Mouse (Mus musculus) T-cell, adult 2 months (primary cell): ENCODE measurements at regions not wholly inside any gene's neighbourhood (a gene's known extent, or its start where the extent isn't known, plus 50 kb on each side); places are given as distances from the start of the nearest gene placed in this dataset.

Experiments
- DNase-seq: peaks from one replicate; pipeline ENCODE4 v3.0.0; 2022; ENCODE audit warnings: low spot score

DNA sequence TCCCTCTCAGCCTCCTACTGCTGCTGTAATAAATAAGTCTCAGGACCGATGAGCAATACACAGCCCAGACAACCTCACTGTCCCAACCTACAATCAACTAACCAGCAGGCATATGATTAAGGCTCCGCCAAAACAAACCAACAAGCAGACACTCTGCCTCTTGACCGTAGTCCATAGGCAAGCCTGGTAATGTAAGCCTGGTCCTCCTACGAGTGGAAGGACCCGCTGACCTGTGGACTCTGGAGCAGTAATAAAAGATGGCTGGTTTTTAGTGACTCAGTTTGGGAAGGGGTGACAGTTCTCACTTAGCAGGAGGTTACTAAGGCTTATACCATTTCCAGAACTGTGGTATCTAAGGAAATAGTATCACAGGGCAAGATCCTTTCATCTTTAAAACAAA, 53.4 kb downstream of the Gm47996 start:
- DNase-seq = no peak

DNA sequence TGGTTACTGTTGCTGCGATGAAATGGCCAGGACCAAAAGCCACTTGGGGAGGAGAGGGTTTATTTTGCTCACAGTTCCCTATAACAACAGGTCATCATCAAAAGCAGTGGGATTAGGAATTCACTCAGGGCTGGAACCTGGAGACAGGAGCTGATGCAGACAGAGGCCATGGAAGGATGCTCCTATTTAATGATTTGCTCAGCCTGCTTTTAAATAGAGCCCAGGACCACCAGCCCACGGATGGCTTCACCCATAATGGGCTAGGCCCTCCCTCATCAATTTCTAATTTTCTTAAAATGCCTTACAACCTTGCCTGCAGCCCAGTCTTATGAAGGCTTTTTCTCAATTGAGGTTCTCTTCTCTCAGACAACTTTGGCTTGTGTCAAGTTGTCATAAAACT, 53.9 kb downstream of the Gm47996 start:
- no peak for DNase-seq

DNA sequence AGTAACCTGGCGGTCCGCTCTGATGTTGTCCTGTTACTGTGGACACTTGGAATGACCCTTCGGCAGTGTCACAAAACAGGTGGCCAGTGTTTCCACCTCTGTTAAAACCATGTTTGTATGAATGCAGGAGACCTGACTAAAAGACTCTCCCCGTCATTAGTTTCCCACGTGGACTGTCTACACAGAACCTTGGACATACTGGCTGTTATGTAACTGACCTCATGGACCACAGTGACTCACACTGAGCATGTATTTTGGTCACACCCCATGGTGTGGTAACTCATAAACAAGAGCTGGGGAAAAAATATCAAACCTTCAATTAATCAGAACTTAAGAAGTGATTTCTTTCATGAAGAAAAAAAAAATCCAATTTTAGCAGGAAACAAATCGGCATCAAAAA, 54.9 kb downstream of the Gm47996 start:
- DNase-seq = no peak

DNA sequence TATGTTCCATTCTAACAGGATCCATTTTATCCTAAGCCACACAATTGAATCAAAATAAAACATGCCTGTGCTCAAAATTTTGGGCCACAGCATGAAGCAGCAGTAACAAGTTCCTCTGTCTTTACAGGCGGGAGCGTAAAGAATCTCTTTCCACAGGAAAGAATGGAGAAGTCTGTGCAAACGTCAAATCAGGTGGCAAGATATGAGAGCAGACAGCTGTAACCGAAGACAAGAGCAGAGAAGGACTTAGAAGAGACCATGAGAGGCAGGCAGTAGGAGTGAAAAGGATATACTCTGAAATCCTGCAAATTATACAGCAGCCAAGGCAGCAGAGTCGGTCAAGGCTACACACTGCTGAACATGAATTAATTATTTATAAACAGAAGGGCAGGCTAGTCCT, 55.7 kb downstream of the Gm47996 start:
- DNase-seq = no peak

DNA sequence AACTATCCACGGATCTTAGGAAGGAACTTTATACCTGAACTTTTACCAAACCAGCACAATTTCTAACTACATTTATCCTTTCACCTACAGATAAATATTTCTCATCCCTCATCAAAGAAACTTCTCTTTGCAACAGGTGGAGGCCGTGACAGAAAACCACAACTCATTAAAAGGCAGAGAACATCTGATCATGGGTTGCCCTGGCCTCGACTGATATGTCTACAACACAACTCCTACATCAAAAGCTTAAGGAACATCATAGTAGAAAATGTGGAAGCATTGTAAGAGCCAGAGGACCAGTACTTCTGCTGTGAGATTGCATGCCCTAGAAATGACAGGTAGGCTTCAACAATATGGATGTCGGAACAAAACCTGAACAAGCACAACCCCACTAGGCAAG, 56.8 kb downstream of the Gm47996 start:
- DNase-seq = no peak

DNA sequence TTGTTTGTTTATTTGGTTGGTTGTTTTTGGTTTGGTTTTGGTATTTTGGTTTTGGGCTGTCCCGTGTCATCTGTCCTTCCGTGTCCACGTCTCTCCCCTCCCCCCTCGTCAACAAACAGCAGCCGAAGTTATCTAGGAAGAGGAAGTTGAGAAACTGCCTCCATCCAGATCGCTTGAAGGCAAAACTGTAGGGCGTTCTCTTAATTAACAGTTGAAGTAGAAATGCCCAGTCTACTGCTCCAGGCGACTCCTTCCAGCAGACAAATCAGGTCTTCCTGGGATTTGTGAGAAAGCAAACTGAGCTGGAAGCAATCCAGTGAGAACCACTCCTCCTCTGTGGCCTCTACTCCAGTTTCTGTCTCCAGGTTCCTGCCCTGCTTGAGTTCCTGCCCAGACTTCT, 60.8 kb downstream of the Gm47996 start:
- DNase-seq = no peak

DNA sequence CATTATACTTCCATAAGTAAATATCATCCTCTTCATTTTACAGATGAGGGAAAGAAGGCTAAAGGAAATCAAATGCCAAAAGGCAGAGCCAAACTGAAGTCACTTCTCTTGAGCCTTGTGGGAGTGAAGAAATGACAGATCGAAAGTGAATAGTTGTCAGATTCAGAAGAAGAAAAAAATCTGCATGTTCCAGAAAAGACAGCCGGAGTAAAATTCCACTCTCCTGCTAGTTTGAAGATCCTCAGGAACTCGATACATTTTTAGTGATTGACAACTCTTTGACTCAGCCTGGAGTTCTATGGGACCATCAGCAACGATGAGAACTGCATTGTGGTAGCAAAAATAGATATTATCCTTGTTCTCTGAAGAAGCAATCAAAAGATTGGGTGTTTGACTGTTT, 64.4 kb downstream of the Gm47996 start:
- DNase-seq = no peak

DNA sequence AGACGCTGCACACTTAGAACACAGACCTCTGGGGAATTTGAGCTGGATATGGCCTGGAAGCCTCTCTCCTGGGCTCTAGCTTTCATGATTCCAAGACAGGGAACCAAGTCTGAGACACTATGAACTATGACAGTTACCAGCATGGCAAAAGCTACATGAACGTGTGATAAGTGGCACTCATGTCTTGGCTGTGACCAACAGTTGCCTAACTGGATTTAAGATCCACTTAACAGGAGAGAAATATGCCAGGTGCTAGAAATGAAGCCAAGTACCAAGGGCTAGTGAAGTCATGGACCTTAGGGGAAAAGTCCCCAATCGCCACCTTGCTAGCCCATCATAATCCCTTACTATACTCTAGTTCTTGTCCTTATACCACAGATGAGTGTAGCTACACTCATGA, 65.7 kb downstream of the Gm47996 start:
- no peak for DNase-seq

DNA sequence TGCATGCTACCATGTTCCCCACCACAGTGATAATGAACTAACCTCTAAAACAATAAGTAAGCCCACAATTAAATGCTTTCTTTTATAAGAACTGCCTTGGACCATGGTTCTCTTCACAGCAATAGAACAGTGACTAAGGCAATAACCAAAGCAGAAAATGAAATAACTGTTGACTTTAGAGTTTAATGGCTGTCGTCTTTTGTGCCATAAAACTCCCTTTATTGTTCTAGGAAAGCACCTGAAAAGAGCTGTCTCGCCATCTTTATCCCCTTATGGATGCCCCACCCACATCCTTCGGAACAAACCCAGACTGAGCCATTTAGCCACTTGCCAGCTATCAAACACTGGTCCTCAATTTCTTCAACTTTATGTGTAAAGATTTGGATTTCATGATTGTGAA, 64.3 kb upstream of the Ivns1abp start:
- DNase-seq = no peak

DNA sequence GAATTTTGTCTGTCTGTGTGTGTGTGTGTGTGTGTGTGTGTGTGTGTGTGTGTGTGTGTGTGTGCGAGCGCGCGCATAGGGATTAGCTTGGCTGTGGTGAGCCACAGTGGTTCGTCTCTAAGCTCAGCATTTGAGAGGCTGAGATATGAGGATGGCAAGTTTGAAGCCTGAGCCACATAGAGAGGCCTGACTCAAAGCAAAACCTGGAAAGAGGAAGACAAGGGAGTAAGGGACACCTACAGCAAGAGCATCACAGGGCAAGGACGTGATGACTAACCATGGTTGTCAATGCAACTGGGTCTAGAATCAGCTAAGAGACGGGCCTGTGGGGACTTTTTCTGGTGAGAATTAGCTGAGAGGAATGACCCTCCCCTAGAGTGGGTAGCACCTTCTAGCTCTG, 59.2 kb upstream of the Ivns1abp start:
- DNase-seq = no peak

DNA sequence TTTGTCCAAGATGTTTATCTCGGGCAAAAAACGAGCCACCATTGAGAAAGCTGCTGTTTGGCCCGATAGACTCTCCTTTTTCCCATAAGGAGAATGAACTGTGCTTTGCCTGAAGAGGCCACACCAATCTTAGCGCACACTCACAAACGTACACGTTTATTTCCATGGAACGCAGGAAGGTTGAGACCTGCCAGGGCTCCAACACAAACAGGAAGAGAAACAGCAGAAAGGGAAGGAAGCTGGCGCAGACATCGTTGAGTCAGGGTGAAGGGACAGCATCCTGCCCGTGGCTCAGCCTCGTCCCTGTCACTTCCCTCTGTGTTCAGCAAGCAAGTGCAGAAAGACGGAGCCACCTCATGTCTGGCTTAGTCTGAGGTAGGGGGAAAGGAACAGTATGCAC, 56.8 kb upstream of the Ivns1abp start:
- DNase-seq = peak; percentile 37

DNA sequence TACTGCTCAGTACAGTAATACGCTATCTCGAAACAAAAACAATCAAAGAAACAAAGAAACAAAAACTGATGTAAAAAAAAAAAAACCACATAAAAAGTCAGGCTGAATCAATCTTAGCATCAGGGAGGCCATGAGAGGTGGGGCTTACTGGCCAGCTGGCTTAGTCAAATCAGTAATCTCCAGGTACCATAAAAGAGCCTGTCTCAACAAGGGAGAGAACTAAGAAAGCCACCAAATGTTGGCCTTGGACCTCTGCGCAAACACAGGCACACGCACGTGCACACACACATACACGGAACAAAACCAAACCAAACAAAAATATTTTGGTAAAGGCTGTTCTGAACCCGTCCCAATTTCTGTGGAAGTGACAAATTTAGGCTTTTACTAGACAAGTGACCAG, 55.2 kb upstream of the Ivns1abp start:
- no peak for DNase-seq

DNA sequence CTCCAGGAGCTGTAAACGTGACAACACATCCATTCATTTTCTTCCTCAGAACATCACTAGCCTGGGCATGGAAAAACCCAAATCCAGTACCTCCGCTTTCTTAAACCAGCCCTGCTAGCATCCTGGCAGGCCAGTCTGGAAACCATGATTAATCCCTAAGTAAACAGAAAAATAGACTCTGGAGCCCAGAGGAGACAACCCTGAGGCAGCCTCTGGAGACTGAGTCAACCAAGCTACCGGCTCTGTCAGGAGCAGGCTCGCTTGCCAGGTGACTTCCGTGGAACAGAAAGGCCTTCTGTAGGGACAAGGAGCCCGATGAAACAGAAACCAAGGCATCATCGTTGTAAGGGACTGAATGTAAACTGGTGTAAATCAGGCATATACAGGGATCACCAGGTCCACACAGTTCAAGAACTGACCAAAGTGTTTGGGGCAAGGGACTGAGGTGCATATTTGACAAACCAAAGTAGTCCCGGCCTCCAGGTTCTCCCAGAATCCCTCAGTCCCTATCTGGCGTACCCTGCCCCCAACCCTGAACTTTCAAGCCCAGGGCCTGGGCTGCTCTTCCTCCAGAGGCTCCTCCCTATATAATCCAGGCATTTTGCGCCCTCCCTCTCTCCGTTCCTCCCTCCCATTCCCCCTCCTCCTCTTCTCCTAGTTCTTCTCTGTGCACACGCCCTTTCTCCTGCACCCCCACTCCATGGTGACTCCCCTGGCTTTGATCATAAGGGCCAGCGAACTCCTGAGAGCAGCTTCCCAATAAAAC, 54.6 kb upstream of the Ivns1abp start:
- no peak for DNase-seq

DNA sequence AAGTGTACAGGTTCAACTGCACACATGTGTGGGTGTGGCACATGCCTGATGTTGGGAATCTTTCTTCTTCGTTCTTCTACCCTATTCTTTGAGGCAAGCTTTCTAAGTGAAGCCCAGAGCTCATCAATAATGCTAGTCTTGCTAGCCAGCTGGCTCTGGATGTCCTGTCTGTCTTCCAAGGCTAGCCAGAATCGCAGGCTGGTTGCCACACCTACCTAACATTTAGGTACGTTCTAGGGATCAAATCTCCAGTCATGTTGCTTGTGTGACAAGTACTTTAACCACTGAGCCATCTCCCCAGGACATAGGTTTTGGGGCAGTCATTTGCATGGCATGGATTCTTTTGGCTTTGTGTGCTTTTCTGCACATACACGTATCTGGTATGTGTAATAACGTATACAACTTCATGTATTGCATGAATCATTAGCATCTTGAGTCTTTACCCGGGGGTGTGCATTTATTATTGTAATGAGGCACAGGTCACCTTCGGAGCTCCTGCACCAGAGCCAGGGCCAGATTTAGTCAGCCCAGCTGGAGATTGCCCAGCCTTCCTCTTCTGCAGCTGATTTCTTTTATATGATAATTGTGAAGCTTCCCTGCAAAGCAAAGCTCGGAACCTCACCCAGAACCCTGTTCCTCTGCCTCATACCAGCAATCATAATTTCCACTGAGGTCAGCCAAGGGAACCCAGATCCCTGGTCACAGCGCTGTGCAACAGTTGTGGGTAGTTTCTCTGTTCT, 50.8 kb upstream of the Ivns1abp start:
- DNase-seq = no peak
